Mouse (Mus musculus) skeletal muscle tissue, adult 2 months (tissue): ENCODE measurements at regions not wholly inside any gene's neighbourhood (a gene's known extent, or its start where the extent isn't known, plus 50 kb on each side); places are given as distances from the start of the nearest gene placed in this dataset.
A peak's percentile ranks its signal among the peaks of the same experiment; 100 is the strongest.

ENCODE experiments used
- DNase-seq: peaks from one replicate; pipeline ENCODE4 v3.0.0-alpha.2; 2012; ENCODE audit warnings: low read depth, low spot score

DNA sequence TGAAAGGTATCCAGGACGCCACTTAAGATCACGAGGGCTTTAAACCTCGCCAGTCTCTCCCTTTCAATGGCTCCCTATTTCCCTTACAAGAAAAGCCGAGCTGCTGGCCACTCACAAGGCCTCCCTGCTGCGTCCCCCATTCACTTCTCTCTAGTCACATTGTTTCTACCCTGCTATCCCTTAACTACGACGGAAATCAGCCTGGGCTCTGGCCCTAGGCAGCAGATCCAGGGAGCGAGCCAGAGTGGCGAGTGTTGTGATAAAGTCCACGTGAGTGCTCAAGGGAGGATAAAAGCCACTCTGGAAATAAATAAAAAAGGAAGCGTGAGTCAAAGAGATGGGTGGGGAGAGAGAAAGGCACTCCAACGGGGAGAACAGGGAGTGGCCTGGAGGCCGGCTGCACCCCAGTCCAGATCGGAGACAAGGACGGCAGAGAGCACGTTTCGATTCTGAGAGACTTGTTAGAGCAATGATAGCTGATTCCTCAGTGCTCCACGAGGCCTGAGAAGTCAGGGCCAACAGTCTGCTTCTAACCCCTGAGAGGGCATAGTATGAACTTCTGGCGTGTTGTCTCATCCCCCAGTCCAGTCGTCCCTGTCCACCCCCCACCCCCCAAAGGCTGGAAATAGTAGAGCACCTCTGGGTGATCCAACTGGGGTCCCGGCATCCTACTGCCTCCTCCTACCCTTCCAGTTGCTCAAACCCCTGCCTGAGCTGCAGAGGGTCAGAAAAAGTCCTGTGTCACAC, 84.8 kb upstream of the Calm2 start:
- peak; percentile 82 for DNase-seq

DNA sequence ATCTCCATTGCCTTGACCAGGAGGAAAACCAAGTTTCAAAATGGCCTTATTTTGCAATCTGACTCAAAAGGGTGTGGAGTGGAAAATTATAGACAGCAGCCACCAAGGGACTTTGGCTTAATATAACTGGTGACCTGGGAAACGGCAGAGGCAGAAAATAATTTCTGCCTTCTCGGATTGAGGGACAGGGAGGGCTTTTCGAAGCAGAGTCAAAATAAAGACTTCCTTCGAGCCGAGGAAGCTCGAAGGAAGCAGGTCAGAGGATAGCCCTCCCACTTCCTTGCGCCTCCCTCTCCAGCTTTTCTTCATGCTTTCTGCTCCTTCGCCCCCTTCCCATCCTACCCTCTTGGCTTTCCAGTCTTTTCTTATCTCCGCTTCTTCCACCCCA, 85.4 kb upstream of the Calm2 start:
- DNase-seq: peak; percentile 51

DNA sequence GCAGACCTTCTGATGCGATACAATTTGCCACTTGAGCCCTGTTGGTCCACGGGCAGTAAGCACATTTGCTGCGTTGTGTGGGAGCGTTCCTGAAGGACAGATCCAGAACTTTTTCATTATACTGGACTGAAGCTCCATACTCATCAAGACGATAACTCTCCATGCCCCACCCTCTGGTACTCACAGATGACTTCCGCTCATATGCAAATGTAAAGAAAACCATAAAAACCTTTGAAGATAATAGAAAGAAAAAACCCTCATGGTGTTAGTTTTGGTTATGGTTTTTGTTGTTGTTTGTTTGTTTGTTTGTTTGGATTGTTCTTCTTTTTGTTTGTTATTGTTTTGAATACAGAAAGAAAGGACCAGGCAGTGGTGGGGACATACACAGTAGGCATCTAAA, 86.0 kb upstream of the Calm2 start:
- no peak for DNase-seq

DNA sequence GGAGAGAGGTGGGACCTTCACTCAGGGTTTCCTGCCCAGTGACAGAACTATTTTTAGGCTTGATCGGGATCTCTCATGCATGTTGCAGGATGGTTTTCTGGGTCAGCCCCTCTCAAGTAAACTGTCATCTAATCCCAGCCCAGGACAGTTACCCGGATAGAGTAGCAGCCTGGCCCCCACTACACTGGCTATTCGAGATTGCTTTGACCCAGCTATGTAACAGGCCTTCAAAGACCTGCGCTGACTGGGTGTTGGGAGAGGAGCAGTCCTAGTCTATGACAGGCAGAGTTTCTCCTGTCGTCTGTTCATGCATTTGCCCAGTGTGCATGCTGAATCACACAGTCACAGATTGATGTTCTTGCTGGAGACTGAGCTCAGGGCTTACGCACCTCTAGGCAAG, 86.2 kb upstream of the Epcam start:
- DNase-seq: peak; percentile 92

DNA sequence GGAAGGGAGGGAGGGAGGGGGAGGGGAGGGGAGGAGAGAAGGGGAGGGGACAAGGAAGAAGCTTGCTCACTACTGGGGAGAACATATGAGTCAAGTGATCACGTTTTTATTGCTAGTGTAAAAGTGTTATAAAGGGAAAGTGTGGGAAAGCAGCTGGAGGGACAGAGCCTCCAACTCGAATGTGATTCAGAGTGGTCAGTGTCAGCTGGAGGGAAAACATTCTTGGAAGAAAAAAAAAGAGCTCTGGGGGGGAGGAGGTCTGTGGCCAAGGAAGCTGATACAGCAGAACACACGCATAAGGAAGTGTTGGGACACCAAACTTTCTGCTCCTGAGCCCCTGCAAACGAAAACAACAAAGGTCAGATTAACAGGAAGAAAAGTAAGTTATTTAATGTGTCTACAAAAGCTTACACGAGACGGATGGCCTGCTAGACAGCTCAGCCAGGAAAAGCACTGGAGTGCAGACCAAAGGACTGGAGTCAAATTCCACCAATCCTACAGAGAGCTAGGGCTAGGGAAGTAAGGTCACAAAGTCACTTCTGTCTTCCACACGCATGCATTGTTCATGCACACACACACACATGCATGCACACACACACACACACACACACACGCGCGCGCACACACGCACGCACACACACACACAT, 85.1 kb upstream of the Epcam start:
- peak; percentile 41 for DNase-seq

DNA sequence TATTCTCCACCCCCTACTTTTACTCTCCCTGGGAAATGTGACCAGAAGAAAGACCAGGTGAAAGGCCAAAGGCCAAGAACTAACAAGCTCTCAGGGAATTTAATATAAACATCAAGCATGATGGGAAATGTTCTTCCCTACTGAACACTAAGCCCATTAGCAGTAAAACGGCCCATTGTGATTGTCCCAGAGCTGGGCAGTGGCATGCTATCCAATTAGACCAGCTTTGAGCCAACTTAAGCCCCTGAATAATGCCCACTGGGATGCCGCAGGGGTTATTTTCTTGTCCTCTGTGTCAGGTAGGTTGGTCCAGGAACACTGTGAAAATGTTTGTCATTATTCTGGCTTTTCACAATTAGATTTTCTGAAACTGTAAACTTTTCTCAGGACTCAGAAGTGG, 81.2 kb upstream of the Epcam start:
- DNase-seq: no peak

DNA sequence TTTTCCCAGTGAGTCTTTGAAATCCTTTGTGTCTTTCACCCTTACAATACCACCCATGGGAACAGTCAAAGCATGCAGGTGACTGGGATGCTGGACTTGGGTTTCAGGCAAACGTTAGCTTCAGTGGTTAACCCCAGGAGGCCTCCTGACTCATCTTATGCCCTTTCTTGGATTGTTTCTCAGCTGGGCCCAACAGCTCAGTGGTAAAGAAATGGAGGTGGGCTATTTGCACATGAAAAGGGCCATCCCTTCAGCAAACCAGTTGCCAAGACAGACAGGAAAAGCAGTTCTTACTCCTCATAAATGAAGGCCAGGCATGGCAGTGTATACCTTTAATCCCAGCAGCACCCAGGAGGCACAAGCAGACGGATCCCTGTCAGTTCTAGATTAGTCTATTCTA, 77.4 kb upstream of the Epcam start:
- no peak for DNase-seq

DNA sequence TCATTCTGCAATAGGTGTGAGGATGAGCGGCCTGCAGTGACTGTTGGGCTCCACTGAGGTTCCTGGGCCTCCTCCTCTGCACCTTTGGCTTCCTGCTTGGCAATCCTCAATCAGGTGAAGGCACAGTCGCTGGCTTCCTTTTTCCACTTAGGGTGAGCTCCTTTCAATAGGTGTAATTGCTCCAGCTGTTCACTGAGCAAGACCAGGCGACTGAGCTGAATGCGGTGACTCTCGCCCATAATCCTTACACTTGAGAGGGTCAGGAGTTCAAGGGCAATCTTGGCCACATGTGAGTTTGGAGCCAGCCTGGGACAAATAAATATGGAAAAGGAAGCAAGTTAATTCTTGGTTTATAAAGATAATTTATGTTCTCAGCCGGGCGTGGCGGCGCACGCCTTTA, 76.1 kb upstream of the Epcam start:
- no peak for DNase-seq

DNA sequence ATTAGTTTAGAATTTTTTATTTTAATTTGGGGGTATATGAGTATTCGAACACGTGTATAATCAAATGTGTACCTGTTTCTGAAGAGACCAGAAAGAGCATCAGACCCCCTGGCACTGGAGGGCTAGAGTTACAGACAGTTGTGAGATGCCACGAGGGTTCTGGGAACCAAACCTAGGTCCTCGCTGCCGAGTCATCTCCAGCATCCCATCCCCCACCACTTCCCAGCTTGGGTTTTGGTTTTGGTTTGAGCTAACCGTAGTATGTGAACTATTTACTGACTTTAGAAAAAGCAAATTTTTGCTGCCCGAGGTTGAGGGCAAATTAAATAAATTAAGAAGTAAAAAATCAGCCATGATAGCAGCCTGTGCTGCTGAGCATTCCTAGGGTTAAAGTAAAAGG, 74.9 kb upstream of the Epcam start:
- no peak for DNase-seq

DNA sequence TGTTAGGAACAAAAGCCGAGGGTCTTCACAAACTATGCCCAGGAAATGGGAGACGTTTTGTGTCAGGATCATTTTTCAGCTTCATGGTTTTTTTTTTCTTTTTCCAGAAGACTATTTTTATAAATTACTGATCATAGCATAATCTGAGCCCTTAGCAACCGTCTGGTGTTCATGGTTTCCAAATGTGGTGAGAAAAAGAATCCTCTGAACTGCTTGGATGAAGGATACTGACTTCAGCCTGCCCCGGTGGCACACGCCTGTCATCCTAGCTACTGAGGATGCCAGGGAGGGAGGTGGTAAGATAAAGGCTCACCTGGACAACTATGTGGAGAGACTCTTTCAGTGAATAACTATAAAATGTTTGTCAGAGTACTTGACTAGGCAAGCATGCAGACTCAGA, 72.4 kb upstream of the Epcam start:
- DNase-seq: peak; percentile 63

DNA sequence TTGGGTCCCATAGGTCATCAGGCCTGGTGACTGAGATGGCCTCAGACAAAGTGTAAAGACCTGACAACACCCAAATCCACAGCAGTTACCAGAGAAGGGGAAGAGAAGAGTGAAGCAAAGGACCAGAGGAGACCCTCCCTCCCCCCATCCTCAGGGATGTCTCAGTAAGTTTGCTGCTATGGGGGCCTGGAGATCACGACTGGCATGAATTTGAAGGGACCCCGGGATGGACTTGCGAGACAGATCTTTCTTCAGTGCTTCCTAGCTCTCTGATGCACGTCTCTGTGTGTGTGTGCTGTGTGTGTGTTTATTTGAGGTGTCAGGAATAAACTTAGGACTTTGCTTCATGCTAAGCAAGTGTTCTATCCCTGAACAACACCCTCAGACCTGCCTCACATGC, 70.1 kb upstream of the Epcam start:
- no peak for DNase-seq

DNA sequence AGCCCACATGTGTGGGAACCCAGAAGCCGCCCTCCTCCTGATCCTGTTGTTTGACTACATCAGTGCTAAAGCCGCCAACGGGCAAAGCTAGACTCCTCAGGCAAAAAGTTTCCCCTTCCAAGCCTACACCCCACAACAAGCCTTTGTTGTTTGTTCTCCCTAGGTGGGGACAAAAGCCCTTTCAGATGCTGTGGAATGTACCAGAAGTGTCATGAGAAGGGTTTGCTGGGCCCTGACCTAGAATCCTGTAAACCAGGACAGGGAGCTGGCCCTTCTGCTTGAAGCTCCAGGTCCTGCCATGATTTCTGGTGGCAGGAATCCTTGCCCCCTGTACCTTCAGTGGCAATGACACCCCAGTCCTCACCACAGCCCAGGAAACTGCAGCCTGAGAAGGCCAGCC, 69.5 kb upstream of the Epcam start:
- no peak for DNase-seq

DNA sequence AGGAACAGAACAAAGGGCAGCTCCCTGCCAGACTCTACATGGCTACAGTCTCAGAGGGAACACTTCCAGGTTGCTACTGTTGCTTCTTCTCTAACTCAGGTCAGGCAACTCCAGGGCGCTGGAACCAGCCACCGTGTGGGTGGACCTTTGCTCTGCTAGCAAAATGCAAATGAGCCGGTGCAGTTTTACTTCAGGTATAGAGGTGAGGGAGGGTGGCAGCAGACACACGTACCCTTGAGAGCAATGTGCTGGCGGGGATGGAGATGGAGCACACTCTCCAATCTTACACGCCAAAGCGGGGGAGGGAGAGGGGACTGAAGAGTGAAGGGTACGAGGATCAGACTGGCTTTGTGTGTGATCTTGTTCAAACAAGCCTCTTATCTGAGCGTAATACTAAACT, 68.8 kb upstream of the Epcam start:
- DNase-seq: no peak

DNA sequence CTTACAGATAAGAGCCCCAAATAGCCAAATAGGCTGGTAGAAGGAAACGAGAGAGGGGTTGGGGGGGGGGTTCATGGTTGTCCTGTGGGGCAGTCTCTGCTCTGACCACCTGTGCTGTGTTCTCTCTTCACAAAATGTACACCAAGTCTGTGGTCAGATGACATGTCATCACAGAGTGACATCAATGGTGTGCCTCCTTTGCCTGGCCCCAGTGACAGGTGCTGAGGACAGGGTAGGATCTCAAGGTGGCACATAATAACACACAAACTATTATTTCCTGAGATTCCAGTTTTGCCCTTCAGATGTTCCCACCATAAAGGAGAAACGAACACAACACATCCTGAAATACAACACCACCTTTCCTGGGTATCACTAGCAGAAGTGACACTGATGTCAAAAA, 68.3 kb upstream of the Epcam start:
- DNase-seq: no peak

DNA sequence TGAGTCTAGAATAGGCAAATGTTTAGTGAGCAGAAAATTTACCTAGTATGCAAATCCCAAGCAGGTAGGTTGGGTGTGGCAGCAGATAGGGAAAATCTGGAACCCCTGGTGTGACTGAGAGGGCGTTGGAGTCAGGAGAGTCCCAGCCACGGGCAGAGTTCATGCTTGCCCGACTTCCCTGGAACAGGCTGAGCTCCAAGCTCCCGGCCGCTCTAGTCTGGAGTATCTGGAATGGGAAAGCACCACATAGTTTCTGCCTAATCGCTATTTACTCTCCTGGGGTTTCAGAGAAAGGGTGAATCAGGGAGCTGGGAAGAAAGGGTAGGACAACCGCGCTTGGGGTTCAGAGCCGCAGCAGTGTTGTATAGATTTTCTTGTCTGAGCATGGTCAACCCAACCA, 65.8 kb upstream of the Epcam start:
- no peak for DNase-seq

DNA sequence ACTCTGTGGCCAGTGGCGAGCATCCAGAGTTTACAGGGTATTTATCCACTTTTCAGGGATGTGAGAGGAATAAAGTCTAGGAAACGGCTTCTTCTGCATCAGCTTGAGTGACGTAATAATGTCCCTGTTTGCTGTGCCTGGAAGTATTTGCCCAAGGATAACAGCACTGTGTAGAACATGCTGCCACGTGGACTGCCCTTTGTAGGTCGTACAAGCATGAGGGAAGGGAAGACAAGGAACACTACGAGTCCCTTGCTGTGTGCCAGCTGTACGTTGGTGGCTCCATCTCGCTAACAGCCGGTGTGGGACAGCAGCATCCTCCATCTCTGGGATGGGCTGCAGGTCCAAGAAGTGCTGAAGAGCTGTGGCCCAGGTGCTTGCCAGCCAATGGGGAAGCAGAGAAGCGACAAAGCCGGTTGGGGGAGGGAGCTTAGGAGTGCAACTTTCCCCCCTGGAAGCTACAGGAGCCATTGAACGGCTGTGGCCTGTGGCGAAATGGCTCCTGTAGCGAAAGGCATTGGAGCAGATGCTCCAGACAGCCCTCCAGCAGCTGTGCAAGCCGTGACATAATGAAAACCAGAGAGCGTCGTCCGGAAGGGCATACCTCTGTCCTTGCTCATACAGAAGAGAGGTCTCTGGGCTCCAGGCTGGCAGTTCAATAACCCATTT, 65.0 kb upstream of the Epcam start:
- peak; percentile 38 for DNase-seq

DNA sequence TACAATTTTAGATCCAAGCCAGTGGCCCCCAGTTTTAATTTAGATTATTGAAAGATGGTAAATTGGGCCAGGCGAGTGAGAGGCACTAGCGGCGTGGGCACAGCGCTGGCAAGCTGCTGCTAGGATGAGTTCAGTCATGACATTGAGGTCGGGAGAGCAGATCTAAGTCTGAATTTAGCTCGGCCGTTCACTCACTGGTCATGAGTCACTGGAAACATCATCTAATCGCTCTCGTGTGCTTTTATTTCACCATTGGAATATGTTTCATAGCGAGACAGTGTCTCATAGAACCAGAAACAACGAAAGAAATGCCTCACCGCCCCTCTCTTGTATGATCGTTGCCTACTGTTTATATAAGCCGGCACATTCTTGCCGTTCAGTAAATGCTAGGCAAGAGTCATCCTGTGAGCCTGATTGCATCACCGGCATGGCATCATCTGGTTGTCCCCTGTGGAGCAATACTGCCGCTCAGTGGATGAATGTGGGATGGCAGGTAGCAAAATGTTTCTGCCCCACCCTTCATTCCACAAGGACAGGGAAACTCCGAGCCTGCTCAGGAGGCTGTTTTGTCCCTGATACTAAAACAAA, 64.3 kb upstream of the Epcam start:
- peak; percentile 95 for DNase-seq

DNA sequence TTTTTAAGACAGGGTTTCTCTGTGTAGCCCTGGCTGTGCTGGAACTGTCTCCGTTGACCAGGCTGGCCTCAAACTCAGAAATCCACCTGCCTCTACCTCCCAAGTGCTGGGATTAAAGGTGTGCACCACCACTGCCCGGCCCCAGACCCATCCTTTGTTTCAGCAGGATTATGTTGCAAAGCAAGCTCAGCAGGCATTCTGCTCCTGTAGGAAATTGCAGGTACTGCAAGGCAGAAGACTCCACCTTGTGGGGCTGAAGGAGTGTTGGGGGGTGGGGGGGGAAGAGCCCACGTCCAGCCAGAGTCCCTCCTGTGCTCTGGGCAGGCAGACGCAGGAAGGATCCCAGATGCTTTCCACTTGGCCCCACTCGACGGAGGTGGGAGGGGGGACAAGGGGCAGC, 52.2 kb upstream of the Epcam start:
- DNase-seq: no peak

DNA sequence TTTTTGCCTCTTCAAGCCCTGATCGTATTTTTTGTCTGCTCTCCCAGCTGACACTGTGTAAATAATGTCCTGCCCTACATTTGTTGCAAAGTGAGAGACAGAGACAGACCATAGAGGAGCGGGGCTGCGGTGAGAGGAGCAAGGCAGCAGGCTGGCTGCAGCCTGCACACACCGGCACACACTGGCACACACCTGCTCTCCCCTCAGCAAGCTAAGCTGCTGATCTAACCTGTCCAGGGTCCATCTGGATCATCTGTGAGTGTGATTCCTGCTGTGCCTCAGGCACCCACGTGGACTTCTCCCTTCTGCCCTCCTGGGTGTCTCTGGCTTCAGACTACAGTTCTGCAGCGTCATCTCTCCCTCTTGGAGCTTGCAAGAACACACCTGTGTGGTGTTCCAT, 50.4 kb upstream of the Epcam start:
- no peak for DNase-seq
